Mouse (Mus musculus) G1E (cell line): ENCODE results near the gene Mical3. TPM values are rescaled to one million over a fixed set of nuclear protein-coding genes. Genes with fewer than 3 reads are reported as not detected.

ENCODE experiments used
- ATAC-seq: 2 replicates; pipeline ENCODE4 v1.8.0; 2016; ENCODE audit warnings: mild to moderate bottlenecking; ENCODE audit not compliant: insufficient number of reproducible peaks, poor library complexity, low FRiP score, severe bottlenecking; ENCODE audit errors: extremely low read depth
- DNase-seq: peaks from one replicate; pipeline ENCODE4 v3.0.0; 2012; ENCODE audit warnings: low spot score
- H3K27me3 ChIP-seq: 2 replicates; pipeline ENCODE4 v1.6.1; 2012; ENCODE audit warnings: mild to moderate bottlenecking, low read length, inconsistent platforms; ENCODE audit not compliant: insufficient read depth
- H3K36me3 ChIP-seq: replicated peaks from 2 replicates; pipeline ENCODE3; 2012; ENCODE audit warnings: mild to moderate bottlenecking, inconsistent platforms
- H3K4me1 ChIP-seq: 2 replicates; pipeline ENCODE4 v1.6.1; 2012; ENCODE audit warnings: low read depth, low read length, inconsistent platforms, mixed read lengths; ENCODE audit not compliant: insufficient read depth
- H3K4me3 ChIP-seq: 2 replicates; pipeline ENCODE4 v1.5.1; 2012; ENCODE audit warnings: low read depth, mild to moderate bottlenecking, inconsistent platforms, low read length, moderate library complexity, mixed read lengths
- H3K9me3 ChIP-seq: replicated peaks from 2 replicates; pipeline ENCODE4 v1.6.1; 2012; ENCODE audit warnings: inconsistent platforms
- CTCF ChIP-seq: IDR thresholded peaks from 2 replicates; pipeline ENCODE4 v1.5.1; 2012; ENCODE audit warnings: low read depth, low read length, inconsistent platforms, mixed read lengths
- GATA1 ChIP-seq: IDR thresholded peaks from 2 replicates; pipeline ENCODE4 v1.6.1; 2012; ENCODE audit warnings: borderline replicate concordance, low read length, inconsistent platforms, mixed read lengths
- GATA2 ChIP-seq: IDR thresholded peaks from 2 replicates; pipeline ENCODE4 v1.6.1; 2012; ENCODE audit warnings: low read depth, low read length, inconsistent platforms, borderline replicate concordance
- POLR2AphosphoS5 ChIP-seq: IDR thresholded peaks from 2 replicates; pipeline ENCODE4 v1.6.1; 2012; ENCODE audit warnings: low read depth, low read length, inconsistent platforms; ENCODE audit not compliant: insufficient replicate concordance
- TAL1 ChIP-seq: conservative IDR thresholded peaks from 2 replicates; pipeline ENCODE4 v1.6.1; 2012; ENCODE audit warnings: low read depth, low read length, inconsistent platforms, mixed read lengths
- polyA plus RNA-seq: library from polyadenylated mRNA; stranded (reverse); fragments of >175 nt; gene quantifications from 2 replicates; pipeline ENCODE4 v1.2.3, GENCODE M21; 2012
- total RNA-seq, 2 experiments: library from RNA; stranded (forward) in 1 of 2; stranded (reverse) in 1 of 2; fragments of 200-1000 nt in 1 of 2; fragments of >200 nt in 1 of 2; fragmentation: Nextera tagmentation in 1 of 2; gene quantifications; 2 replicates each; pipeline ENCODE4 v1.2.3; 2014 to 2017

Gene Mical3
- total and polyA plus RNA-seq, 3 experiments = 20.9 to 109 (median 38.1) TPM

GRCm38 (mm10) chr6:120970939-120971796, 159.6 kb downstream of the Mical3 start:
- Histone ChIP-seq H3K4me1 (peaks cover 8% of the 10 kb centered on the region), H3K9me3 (no peaks in the 10 kb centered on the region), H3K27me3 (no peaks in the 10 kb centered on the region), H3K4me3 (no peak overlapping the region), H3K36me3 (peaks cover 59% of the 10 kb centered on the region)
- TF ChIP-seq GATA1 (no peak), TAL1 (no peak), CTCF (no peak), POLR2AphosphoS5 (no peak), GATA2 (no peak)
- no peak for ATAC-seq
- DNase-seq = no peak

DNA sequence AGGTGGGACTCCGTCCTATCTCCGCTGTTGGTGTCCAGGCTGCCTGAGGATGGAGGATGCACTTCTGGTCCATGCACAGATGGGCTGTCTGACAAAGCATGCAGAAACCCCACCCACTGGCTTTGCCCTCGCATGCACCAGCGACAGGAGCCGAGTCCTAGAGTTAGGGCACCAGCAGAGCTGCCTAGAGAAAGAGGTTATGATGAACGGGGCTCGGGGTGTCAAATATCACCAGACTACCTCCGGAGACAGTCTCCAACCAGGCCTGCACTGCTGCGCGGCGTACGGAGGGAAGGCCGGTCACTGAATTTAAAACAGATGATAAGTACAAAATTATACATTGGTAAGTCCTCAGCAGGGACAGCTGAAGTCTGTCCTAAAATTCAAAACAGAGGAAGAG, 165.0 kb downstream of the Mical3 start:
- Histone ChIP-seq H3K27me3 (no peaks in the 10 kb centered on the region), H3K4me1 (peaks cover 19% of the 10 kb centered on the region), H3K9me3 (no peaks in the 10 kb centered on the region), H3K36me3 (peaks cover 77% of the 10 kb centered on the region), H3K4me3 (no peak overlapping the region)
- no peak for DNase-seq
- no peak for ATAC-seq
- TF ChIP-seq CTCF (no peak), POLR2AphosphoS5 (no peak), GATA2 (no peak), GATA1 (no peak), TAL1 (no peak)

- Histone ChIP-seq H3K36me3 (peaks cover 77% of the 10 kb centered on the region), H3K4me3 (no peak overlapping the region), H3K4me1 (peaks cover 32% of the 10 kb centered on the region), H3K27me3 (no peaks in the 10 kb centered on the region), H3K9me3 (no peaks in the 10 kb centered on the region)
- no peak for TF ChIP-seq GATA1
- no peak for TF ChIP-seq TAL1
- TF ChIP-seq CTCF = no peak
- TF ChIP-seq POLR2AphosphoS5 = no peak
- no peak for TF ChIP-seq GATA2
- DNase-seq (no peak), ATAC-seq (no peak)
Measured at GRCm38 (mm10) chr6:120964179-120964578, 166.6 kb downstream of the Mical3 start.

- no peaks in the 10 kb centered on the region for H3K27me3 ChIP-seq
- TF ChIP-seq GATA2 (no peak), POLR2AphosphoS5 (no peak), CTCF (no peak), GATA1 (no peak), TAL1 (no peak)
- H3K4me3 ChIP-seq = no peak overlapping the region
- peaks cover 88% of the 10 kb centered on the region for H3K36me3 ChIP-seq
- H3K4me1 ChIP-seq = peaks cover 66% of the 10 kb centered on the region
- no peak for ATAC-seq
- no peak for DNase-seq
- H3K9me3 ChIP-seq = no peaks in the 10 kb centered on the region
Measured at GRCm38 (mm10) chr6:120960338-120961030, 170.3 kb downstream of the Mical3 start.

- H3K36me3 ChIP-seq = peaks cover 89% of the 10 kb centered on the region
- peak overlapping the region; percentile 47; the same call in 1 of the 2 replicates for H3K4me3 ChIP-seq
- H3K9me3 ChIP-seq = no peaks in the 10 kb centered on the region
- DNase-seq = peak; percentile 67
- H3K27me3 ChIP-seq = no peaks in the 10 kb centered on the region
- peaks cover 84% of the 10 kb centered on the region for H3K4me1 ChIP-seq
- TF ChIP-seq TAL1 (no peak), POLR2AphosphoS5 (no peak), CTCF (no peak), GATA2 (no peak), GATA1 (no peak)
- ATAC-seq = peak; percentile 18
Measured at GRCm38 (mm10) chr6:120957331-120957730, 173.5 kb downstream of the Mical3 start.

DNA sequence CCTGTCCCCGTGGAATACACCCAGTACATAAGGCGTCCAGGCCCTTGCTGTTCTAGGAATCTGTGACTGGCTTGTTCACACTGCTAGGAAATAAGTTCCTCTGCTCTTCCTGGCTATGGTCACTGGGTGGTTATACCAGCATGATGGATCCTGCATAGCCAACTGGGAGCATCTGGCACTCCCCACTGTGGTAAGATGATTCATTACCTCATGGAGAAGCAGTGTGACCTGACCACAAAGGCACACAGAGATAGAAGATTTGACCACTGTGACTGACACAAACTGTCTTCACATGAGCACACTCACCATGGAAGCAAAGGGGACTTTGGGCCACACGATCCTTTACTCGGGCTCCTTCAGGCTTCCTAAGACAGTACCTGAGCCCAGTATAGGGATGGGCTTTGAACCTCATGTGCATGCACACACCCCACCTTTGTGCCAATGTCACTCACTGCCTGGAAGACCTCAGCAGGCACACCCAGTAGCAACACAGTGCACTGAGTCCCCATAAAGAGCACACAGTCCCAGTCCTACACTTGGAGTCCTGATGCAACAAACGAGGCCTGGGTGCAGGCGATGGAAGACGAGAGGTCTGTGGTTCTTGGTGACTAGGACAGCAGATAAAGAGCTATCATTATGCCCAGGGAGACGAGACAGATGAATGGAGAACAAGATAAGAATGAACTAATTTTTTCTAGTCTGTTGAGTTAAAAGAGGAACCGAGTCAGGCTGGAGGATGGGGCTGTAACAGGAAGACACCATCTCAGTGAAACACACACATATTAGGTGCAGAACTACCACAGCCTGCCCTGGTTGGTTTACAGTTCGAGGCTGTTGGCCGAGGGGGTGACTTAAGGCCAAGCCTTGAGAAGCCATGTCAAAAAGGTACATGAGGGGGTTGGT, 174.3 kb downstream of the Mical3 start:
- H3K4me3 ChIP-seq = peak overlapping the region; percentile 47; the same call in 1 of the 2 replicates
- DNase-seq (peak; percentile 90), ATAC-seq (peak; percentile 88)
- peaks cover 89% of the 10 kb centered on the region for H3K36me3 ChIP-seq
- TF ChIP-seq TAL1 = peak; percentile 99
- no peak for TF ChIP-seq POLR2AphosphoS5
- H3K27me3 ChIP-seq = no peaks in the 10 kb centered on the region
- peaks cover 87% of the 10 kb centered on the region for H3K4me1 ChIP-seq
- no peaks in the 10 kb centered on the region for H3K9me3 ChIP-seq
